Mouse (Mus musculus): ENCODE measurements around the gene Enkd1.
A peak's percentile ranks its signal among the peaks of the same experiment; 100 is the strongest.

Enkd1 gene

DNA sequence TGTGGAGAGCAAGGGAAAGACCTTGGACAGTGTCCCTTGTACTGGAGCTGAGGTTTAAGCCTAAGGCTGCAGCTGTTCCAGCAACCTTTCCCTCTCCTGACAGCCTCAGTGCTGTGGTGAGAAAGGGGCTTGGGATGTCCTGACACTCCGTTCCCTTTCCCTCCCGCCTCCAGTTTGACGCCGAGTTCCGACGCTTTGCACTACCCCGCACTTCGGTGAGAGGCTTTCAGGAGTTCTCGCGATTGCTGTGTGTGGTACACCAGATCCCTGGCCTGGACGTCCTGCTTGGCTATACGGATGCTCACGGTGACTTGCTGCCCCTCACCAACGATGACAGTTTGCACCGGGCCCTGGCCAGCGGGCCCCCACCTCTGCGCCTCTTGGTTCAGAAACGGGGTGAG, 6.0 kb downstream of the Enkd1 start:
- no peak for DNase-seq (ENCODE audit: low spot score)

- DNase-seq (ENCODE audit: low spot score), result peak; percentile 91
Measured at GRCm38 (mm10) chr8:105700966-105701824, 6.8 kb downstream of the Enkd1 start, which contains the start of the genes Acd and Pard6a. Gene Acd (minus strand): TSS chr8:105701102. Gene Pard6a (plus strand): TSS chr8:105701148.

- DNase-seq (ENCODE audit: low spot score), result peak; percentile 74
Measured at GRCm38 (mm10) chr8:105700566-105700965, 7.4 kb downstream of the Enkd1 start.

DNA sequence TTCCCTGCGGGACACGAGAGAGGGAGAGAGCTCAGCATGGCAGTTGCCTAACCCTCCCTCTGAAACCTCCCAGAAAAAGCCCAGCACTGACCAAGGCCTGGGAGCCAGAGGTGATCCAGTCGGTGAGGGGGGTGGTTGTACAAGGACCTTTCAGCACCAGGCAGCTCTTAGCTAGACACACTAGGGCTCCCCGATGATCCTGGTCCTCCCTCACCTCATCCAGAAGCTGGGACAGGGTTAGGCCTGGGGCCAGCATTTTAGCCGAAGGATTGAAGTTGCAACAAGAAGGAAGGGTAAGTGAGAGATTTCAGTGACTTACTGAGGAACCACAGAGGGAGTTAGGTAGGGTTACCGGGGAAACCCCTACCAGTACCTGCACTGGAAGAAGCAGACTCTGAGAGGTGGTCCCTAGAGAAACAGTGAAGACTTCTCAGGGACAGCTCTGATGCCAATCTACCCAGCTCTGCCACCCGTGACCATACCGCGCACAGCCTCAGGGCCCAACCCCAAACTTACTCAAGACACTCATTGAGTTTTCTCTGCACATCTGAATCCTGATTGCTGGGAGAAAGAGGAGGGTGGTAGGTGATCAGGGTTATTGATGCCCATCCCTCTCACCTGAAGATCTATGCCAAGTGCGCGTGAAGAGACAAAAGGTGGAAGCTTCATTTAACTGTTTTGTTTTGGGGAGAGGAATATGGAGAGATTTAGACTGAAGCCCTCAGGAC, 8.4 kb downstream of the Enkd1 start:
- DNase-seq (ENCODE audit: low spot score), result no peak

DNA sequence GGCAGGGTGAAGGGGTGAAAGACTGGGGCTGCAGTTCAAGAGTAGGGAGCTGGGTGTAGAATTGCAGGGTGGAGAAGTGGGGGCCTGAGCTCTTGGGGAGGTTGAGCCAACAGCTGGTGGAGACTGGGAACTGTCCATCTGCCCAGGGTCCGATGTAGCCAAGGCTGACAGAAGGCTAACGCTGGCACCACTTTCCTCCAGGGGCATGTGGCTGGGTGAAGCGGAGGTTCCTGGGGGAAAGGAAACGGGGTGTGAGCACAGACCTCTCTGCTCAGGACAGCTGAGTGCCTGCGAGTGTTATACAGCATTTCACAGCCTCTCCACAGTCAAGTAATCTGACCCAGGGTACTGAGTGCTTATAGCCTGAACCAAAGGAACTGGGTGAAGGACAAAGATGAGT, 9.3 kb downstream of the Enkd1 start:
- DNase-seq (ENCODE audit: low spot score), result no peak

DNA sequence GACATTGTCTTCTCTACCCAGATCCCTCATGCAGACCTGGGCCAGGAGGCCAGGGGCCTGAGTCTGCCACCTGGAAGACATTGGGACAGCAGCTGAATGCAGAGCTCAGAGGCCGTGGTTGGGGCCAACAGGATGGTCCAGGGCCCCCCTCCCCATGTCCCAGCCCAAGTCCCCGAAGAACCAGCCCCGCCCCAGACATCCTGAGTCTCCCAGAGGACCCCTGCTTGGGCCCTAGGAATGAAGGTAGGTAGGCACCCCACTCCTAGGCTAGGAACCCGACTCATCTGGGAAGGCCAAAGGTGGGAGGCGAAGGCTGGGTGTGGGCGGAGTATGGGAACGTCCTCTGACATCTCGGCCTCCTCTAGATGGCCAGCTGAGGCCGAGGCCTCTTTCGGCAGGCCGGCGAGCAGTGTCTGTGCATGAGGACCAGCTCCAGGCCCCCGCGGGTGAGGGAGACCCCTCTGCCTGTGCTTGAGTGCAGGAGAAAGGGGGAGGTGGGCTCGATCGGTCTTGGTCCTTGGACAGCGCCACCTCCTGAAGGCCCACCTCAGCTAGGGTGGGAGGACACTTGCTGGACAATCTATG, 10.7 kb downstream of the Enkd1 start:
- DNase-seq (ENCODE audit: low spot score), result no peak

DNA sequence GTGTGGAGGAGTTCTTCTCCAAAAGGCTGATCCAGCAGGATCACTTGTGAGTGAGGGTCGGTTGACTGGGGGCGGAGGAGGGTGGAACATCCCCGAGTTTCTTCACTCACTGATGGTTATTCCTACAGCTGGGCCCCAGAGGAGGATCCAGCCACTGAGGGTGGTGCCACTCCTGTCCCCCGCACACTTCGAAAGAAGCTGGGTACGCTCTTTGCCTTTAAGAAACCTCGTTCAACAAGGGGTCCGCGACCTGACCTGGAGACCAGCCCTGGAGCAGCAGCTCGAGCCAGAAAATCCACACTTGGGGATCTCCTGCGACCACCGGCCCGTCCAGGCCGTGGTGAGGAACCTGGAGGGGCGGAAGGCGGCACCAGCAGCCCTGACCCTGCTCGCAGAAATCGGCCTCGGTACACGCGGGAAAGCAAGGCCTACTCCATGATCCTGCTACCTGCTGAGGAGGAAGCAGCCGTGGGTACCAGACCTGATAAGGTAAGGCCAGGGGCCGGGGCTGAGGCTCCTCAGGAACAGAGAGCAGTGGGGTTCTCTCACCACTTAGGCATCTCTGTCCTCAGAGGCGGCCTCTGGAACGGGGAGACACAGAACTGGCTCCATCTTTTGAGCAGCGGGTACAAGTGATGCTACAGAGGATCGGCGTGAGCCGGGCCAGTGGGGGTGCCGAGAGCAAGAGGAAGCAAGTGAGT, 12.8 kb downstream of the Enkd1 start:
- no peak for DNase-seq (ENCODE audit: low spot score)

GRCm38 (mm10) chr8:105694051-105694799, 13.8 kb downstream of the Enkd1 start:
- DNase-seq (ENCODE audit: low spot score), result no peak

- no peak for DNase-seq (ENCODE audit: low spot score)
Measured at GRCm38 (mm10) chr8:105693648-105694047, 14.4 kb downstream of the Enkd1 start.

- no peak for DNase-seq (ENCODE audit: low spot score)
Measured at GRCm38 (mm10) chr8:105692449-105693182, 15.4 kb downstream of the Enkd1 start.

DNA sequence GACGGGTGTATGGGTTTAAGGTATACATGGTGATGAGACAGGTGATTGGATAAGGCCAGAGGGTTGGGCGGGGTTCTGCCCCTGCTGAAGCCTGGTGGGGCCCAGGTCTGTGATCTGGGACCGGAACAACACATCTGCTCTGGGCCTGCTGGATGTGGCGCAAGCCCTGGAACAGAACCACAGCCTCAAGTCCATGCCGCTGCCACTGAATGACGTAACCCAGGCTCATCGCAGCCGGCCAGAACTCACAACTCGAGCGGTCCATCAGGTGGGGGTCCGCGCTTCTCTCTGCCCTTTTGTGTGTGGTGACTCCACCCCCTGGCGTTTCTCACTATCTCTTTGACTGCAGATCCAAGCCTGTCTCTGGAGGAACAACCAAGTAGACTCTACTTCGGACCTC, 17.0 kb downstream of the Enkd1 start:
- DNase-seq (ENCODE audit: low spot score), result no peak

GRCm38 (mm10) chr8:105689983-105690360, 18.0 kb downstream of the Enkd1 start:
- DNase-seq (ENCODE audit: low spot score), result no peak

GRCm38 (mm10) chr8:105689256-105689982, 18.6 kb downstream of the Enkd1 start:
- no peak for DNase-seq (ENCODE audit: low spot score)

- DNase-seq (ENCODE audit: low spot score), result no peak
Measured at GRCm38 (mm10) chr8:105688242-105688752, 19.7 kb downstream of the Enkd1 start.

DNA sequence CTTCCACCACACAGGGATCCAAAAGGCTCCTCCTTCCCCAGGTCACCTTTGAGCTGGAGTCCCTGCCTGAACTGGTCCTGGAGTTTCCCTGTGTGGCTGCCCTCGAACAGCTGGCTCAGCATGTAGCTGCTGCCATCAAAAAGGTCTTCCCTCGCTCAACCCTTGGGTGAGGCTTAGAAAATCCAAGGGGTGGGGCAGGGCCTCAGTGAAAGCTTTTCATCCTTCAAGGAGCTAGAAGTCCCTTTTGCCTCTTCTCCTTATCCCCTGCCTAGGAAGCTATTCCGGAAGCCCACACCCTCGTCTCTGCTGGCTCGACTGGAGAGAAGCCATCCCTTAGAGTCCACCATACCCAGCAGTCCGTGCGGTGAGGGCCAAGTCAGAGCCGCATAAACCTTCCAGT, 20.5 kb downstream of the Enkd1 start:
- DNase-seq (ENCODE audit: low spot score), result no peak

DNA sequence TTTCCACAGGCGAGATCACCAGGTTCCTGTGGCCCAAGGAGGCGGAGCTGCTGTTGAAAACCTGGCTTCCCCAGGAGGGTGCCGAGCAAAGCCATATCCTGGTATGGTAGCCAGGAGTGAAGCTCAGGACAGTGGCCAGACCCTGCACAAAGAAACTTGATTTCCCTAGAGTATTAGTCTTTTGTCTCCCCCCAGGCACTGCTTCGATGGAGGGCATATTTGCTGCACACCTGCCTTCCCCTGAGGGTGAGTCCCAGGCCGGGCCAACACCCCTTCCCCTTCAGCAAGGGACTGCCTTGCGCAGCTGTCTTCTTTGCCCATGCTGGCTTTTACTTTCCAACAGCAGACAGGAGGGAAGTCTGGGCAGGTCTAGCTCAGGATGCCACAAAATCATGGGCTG, 21.5 kb downstream of the Enkd1 start:
- DNase-seq (ENCODE audit: low spot score), result no peak

DNA sequence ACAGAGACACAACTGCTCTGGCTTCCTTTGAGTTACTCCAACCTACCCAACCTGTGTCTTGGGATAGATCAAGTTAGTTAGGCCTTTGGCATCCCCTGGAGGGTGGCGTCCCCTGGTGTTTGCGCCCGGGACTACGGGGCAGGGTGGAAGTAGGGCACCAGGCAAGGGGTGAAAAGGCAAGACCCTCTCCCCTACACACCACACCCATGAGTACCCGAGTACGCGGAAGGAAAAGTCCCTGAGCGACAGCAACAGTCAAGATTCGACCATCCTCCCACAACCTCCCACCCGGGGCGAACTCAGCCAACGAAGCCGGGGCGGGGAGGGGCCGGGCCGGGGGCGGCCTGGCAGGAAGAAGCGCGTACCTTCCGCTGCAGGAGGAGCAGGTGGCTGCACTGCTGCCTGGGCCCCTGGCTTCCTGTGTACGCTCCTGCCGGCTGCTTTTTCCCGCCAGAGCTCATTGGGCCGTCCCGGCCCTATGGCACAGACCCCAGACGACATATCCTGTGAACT, 22.2 kb downstream of the Enkd1 start, which contains the start of gene Carmil2:
Gene Carmil2 (plus strand): TSS at position 479 of the 513 bp plus-strand sequence.
- peak; percentile 88 for DNase-seq (ENCODE audit: low spot score)

GRCm38 (mm10) chr8:105685325-105685724, 22.7 kb downstream of the Enkd1 start:
- DNase-seq (ENCODE audit: low spot score), result no peak

DNA sequence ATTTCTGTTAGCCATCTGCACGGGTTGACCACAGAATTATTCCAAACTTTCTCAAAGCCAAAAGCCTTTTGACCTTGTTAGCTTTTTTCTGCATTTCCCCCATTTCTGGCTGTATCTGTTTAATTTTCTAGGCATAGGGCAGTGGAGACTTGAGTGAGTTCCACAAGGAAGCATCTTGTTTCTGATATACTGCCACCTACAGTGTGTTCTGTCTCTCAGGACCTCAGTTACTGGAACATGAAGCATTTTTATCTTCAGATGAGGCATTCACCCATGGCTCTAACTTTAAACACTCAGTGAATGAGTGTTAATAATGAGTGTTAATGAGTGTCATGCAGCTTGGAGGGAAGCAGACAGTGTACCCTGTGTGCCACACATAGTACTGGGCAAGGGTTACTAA, 30.1 kb downstream of the Enkd1 start:
- DNase-seq (ENCODE audit: low spot score), result no peak

GRCm38 (mm10) chr8:105661167-105661566, 46.8 kb downstream of the Enkd1 start:
- peak; percentile 55 for DNase-seq (ENCODE audit: low spot score)
